Mouse (Mus musculus): ENCODE measurements around the gene Irs2.

DNA sequence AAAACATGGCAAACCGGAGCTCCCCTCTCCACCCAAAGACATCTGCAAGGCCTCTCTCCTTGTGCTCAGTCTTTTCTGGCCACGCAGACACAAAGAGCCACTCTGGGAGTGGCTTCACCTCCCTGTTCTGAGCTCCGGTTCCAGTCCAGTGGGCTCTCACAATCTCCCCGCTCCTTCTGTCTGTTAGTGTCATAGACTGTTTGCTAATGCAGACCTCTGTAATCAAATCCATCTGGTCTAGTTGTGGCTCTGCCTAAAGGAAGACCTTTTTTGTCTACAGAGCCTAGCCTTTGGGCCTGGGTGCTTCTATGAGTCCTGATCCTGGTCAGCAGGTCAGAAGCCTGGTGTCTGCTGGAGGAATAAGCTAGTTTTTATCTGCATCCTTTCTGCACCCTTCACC, 56.7 kb downstream of the Irs2 start:
- TF ChIP-seq CTCF (IDR thresholded peaks at IDR 0.05; ENCODE audit: insufficient read depth, low read length) (no peak), POLR2A (IDR thresholded peaks at IDR 0.05; ENCODE audit: borderline replicate concordance, extremely low read depth, low read depth, low read length) (no peak)
